Mouse (Mus musculus): ENCODE measurements at regions not wholly inside any gene's neighbourhood (a gene's known extent, or its start where the extent isn't known, plus 50 kb on each side); places are given as distances from the start of the nearest gene placed in this dataset.

- H3K27me3 ChIP-seq (ENCODE audit: control insufficient read depth, insufficient read depth, insufficient read length) = no peaks in the 10 kb centered on the region
- no peak overlapping the region for H3ac ChIP-seq (ENCODE audit: control insufficient read depth, insufficient read length)
- no peak overlapping the region for H3K4me2 ChIP-seq (ENCODE audit: low read depth)
- H3K4me3 ChIP-seq = no peak overlapping the region
- no peak for TF ChIP-seq MAX (IDR thresholded peaks at IDR 0.05; ENCODE audit: low read depth)
- TF ChIP-seq TCF12 (IDR thresholded peaks at IDR 0.05; ENCODE audit: insufficient read depth, poor library complexity, severe bottlenecking) = no peak
- no peak for TF ChIP-seq MYOG (IDR thresholded peaks at IDR 0.05; ENCODE audit: control insufficient read depth in 1 of 3, insufficient read depth in 1 of 3, insufficient read length in 2 of 3, low read depth in 2 of 3)
- TF ChIP-seq POLR2AphosphoS2 (IDR thresholded peaks at IDR 0.05; ENCODE audit: insufficient read length, low read depth) = no peak
- no peak for TF ChIP-seq TCF3 (IDR thresholded peaks at IDR 0.05; ENCODE audit: insufficient read length, low read depth)
- TF ChIP-seq REST (IDR thresholded peaks at IDR 0.05; ENCODE audit: insufficient read depth, insufficient read length) = no peak
- TF ChIP-seq POLR2A (IDR thresholded peaks at IDR 0.05; ENCODE audit: insufficient read length, low read depth) = no peak
- no peak for TF ChIP-seq SRF (IDR thresholded peaks at IDR 0.05; ENCODE audit: control insufficient read depth, insufficient read length, low read depth)
- no peak for TF ChIP-seq MYOD1 (IDR thresholded peaks at IDR 0.05; ENCODE audit: control insufficient read depth in 1 of 3, insufficient read length in 2 of 3, low read depth in 2 of 3)
- H3K36me3 ChIP-seq (ENCODE audit: control insufficient read depth, insufficient read depth) = no peaks in the 10 kb centered on the region
- no peaks in the 10 kb centered on the region for H3K79me2 ChIP-seq (ENCODE audit: control insufficient read depth, insufficient read depth)
Measured at GRCm38 (mm10) chr2:137953144-137953543, 303.2 kb upstream of the Btbd3 start.

GRCm38 (mm10) chr2:137951942-137952341 lies 304.4 kb upstream of the Btbd3 start:
- no peak overlapping the region for H3ac ChIP-seq (ENCODE audit: control insufficient read depth, insufficient read length)
- no peak overlapping the region for H3K4me3 ChIP-seq
- no peaks in the 10 kb centered on the region for H3K27me3 ChIP-seq (ENCODE audit: control insufficient read depth, insufficient read depth, insufficient read length)
- no peaks in the 10 kb centered on the region for H3K79me2 ChIP-seq (ENCODE audit: control insufficient read depth, insufficient read depth)
- no peak overlapping the region for H3K4me2 ChIP-seq (ENCODE audit: low read depth)
- no peaks in the 10 kb centered on the region for H3K36me3 ChIP-seq (ENCODE audit: control insufficient read depth, insufficient read depth)
- no peak for TF ChIP-seq POLR2AphosphoS2 (IDR thresholded peaks at IDR 0.05; ENCODE audit: insufficient read length, low read depth)
- no peak for TF ChIP-seq MYOG (IDR thresholded peaks at IDR 0.05; ENCODE audit: control insufficient read depth in 1 of 3, insufficient read depth in 1 of 3, insufficient read length in 2 of 3, low read depth in 2 of 3)
- no peak for TF ChIP-seq TCF12 (IDR thresholded peaks at IDR 0.05; ENCODE audit: insufficient read depth, poor library complexity, severe bottlenecking)

DNA sequence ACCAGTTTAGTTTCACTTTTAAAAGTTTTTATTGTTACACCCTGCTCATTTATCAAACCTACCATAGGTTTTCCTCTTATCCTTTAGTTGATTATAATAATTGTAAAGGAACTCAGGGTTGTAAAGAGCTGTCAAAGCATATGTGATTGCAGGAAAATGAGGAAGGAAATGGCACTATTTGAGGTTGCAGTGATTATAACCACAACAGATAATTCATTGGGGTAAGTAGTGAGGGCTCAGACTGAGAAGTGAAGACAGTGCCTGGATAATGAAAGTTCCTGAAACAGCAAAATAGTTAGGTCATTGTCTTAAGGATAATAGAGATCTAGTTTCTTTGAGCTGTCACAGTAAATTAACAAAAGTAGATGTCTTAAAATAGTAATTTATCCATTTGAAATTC lies 305.4 kb upstream of the Btbd3 start:
- no peak for TF ChIP-seq MYOG (IDR thresholded peaks at IDR 0.05; ENCODE audit: control insufficient read depth in 1 of 3, insufficient read depth in 1 of 3, insufficient read length in 2 of 3, low read depth in 2 of 3)
- no peak for TF ChIP-seq E2F4 (IDR thresholded peaks at IDR 0.05; ENCODE audit: insufficient read depth)
- TF ChIP-seq MAX (IDR thresholded peaks at IDR 0.05; ENCODE audit: low read depth) = no peak
- TF ChIP-seq USF1 (IDR thresholded peaks at IDR 0.05; ENCODE audit: low read depth) = no peak
- no peak for TF ChIP-seq POLR2AphosphoS2 (IDR thresholded peaks at IDR 0.05; ENCODE audit: insufficient read length, low read depth)
- TF ChIP-seq REST (IDR thresholded peaks at IDR 0.05; ENCODE audit: insufficient read depth, insufficient read length) = no peak
- no peak for TF ChIP-seq SRF (IDR thresholded peaks at IDR 0.05; ENCODE audit: control insufficient read depth, insufficient read length, low read depth)
- TF ChIP-seq CEBPB (IDR thresholded peaks at IDR 0.05; ENCODE audit: insufficient read depth, poor library complexity, severe bottlenecking) = no peak
- TF ChIP-seq TCF12 (IDR thresholded peaks at IDR 0.05; ENCODE audit: insufficient read depth, poor library complexity, severe bottlenecking) = no peak
- TF ChIP-seq TCF3 (IDR thresholded peaks at IDR 0.05; ENCODE audit: insufficient read length, low read depth) = no peak
- no peak for TF ChIP-seq MYOD1 (IDR thresholded peaks at IDR 0.05; ENCODE audit: control insufficient read depth in 1 of 3, insufficient read length in 2 of 3, low read depth in 2 of 3)
- no peak for TF ChIP-seq POLR2A (IDR thresholded peaks at IDR 0.05; ENCODE audit: insufficient read length, low read depth)
- Histone ChIP-seq H3K36me3 (ENCODE audit: control insufficient read depth, insufficient read depth) (no peaks in the 10 kb centered on the region), H3K79me2 (ENCODE audit: control insufficient read depth, insufficient read depth) (no peaks in the 10 kb centered on the region), H3K27me3 (ENCODE audit: control insufficient read depth, insufficient read depth, insufficient read length) (no peaks in the 10 kb centered on the region), H3ac (ENCODE audit: control insufficient read depth, insufficient read length) (no peak overlapping the region), H3K4me2 (ENCODE audit: low read depth) (no peak overlapping the region), H3K4me3 (no peak overlapping the region)

GRCm38 (mm10) chr2:137942753-137943152 lies 313.6 kb upstream of the Btbd3 start:
- H3K4me3 ChIP-seq = no peak overlapping the region
- H3K27me3 ChIP-seq (ENCODE audit: control insufficient read depth, insufficient read depth, insufficient read length) = no peaks in the 10 kb centered on the region
- TF ChIP-seq MAX (IDR thresholded peaks at IDR 0.05; ENCODE audit: low read depth) (no peak), SRF (IDR thresholded peaks at IDR 0.05; ENCODE audit: control insufficient read depth, insufficient read length, low read depth) (no peak), CEBPB (IDR thresholded peaks at IDR 0.05; ENCODE audit: insufficient read depth, poor library complexity, severe bottlenecking) (no peak), TCF3 (IDR thresholded peaks at IDR 0.05; ENCODE audit: insufficient read length, low read depth) (no peak), POLR2A (IDR thresholded peaks at IDR 0.05; ENCODE audit: insufficient read length, low read depth) (no peak), REST (IDR thresholded peaks at IDR 0.05; ENCODE audit: insufficient read depth, insufficient read length) (no peak), USF1 (IDR thresholded peaks at IDR 0.05; ENCODE audit: low read depth) (no peak), TCF12 (IDR thresholded peaks at IDR 0.05; ENCODE audit: insufficient read depth, poor library complexity, severe bottlenecking) (no peak), POLR2AphosphoS2 (IDR thresholded peaks at IDR 0.05; ENCODE audit: insufficient read length, low read depth) (no peak)
- H3K36me3 ChIP-seq (ENCODE audit: control insufficient read depth, insufficient read depth) = no peaks in the 10 kb centered on the region
- no peak overlapping the region for H3K4me2 ChIP-seq (ENCODE audit: low read depth)
- H3K79me2 ChIP-seq (ENCODE audit: control insufficient read depth, insufficient read depth) = no peaks in the 10 kb centered on the region
- H3ac ChIP-seq (ENCODE audit: control insufficient read depth, insufficient read length) = no peak overlapping the region

DNA sequence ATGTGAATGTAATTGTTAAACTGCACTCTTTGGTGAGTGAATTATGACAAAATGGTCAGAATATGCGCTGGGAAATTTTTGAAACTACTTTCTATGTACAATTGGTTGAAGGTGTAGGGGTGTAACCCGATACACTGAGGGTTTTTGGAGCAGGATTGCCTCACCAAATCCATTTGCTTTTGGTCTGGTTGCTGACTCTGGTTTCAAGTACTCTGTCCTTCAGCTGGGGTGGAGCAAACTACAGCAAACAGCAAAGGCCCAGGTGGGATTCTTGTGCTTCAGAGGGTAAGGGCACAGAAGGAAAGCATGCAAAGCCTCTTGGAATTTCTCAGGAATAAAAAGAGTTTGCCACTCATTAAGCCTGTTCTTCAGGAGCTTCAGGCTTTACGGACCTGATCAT lies 316.8 kb upstream of the Btbd3 start:
- Histone ChIP-seq H3K4me3 (no peak overlapping the region), H3K79me2 (ENCODE audit: control insufficient read depth, insufficient read depth) (no peaks in the 10 kb centered on the region), H3K4me2 (ENCODE audit: low read depth) (no peak overlapping the region), H3K27me3 (ENCODE audit: control insufficient read depth, insufficient read depth, insufficient read length) (no peaks in the 10 kb centered on the region), H3ac (ENCODE audit: control insufficient read depth, insufficient read length) (no peak overlapping the region), H3K36me3 (ENCODE audit: control insufficient read depth, insufficient read depth) (no peaks in the 10 kb centered on the region)
- 0 out of 2 replicates have a peak, but pooled peaks have one; percentile 29 for TF ChIP-seq CEBPB (IDR thresholded peaks at IDR 0.05; ENCODE audit: insufficient read depth, poor library complexity, severe bottlenecking)
- TF ChIP-seq TCF12 (IDR thresholded peaks at IDR 0.05; ENCODE audit: insufficient read depth, poor library complexity, severe bottlenecking) = no peak
